Mouse (Mus musculus) adrenal gland, adult (tissue): ENCODE measurements around the gene Snx9.

Experiments used
- DNase-seq, 2 experiments: peaks; one replicate each; pipeline ENCODE4 v3.0.0; 2022 to 2023; ENCODE audit warnings: low spot score in 1 of 2; ENCODE audit not compliant: inconsistent age in 2 of 2

Gene Snx9

DNA sequence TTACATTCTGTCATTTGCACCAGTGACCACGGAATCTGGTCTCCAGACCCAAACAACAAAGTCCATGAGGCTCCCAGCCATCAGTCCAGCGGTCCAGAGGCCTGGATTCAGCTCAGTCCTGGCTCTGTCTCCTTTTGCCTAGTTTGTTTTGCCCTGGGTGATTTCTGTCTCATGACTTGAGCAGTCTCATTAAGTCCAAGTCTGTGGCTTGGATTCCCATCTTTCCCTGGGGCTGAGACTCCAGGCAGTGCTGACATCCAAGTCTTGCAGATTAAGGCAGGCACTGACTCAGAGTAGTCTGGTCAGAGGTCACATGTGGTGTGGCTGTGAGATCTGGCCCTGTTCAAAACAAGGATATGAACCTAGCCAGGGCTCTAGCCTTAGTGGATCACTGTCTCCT, 35.2 kb upstream of the Snx9 start:
- DNase-seq = peak; percentile 46 to 60

DNA sequence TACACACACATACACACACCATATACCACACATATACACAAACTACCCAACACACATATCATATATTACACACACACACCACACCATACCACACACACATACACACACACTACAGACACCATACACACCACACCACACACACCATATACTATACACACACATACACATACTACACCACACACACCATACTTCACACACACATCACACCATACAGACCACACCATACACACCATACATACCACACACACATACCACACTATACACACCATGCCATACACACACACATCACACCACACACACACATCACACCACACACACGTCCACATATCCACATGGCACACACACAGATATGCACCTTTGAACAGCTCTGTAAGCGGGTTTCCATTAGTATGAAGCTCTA, 34.3 kb upstream of the Snx9 start:
- DNase-seq = no peak

DNA sequence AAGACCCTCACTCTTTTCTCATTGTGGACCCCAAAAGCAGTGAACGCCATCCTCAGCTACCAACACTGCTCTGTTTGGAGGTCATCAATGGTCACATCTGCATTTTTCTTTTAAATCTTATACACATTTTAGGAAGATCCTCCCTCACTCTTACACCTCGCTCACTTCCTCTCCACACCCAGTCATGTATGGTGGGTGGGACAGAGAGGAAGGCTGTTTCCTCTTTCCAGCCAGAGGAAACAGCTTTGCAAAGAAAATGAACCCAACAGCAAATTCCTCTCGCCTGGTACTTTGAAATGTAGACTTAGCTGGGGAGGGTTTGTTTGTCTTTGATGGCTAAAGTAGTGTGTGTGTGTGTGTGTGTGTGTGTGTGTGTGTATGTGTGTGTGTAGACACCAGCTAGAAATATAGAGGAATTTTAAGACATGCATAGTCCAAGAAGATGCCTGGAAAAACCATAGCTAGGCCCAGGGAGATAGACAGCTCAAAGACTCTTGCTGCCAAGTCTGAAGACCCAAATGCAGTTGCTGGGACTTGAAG, 33.2 kb upstream of the Snx9 start:
- DNase-seq = no peak

DNA sequence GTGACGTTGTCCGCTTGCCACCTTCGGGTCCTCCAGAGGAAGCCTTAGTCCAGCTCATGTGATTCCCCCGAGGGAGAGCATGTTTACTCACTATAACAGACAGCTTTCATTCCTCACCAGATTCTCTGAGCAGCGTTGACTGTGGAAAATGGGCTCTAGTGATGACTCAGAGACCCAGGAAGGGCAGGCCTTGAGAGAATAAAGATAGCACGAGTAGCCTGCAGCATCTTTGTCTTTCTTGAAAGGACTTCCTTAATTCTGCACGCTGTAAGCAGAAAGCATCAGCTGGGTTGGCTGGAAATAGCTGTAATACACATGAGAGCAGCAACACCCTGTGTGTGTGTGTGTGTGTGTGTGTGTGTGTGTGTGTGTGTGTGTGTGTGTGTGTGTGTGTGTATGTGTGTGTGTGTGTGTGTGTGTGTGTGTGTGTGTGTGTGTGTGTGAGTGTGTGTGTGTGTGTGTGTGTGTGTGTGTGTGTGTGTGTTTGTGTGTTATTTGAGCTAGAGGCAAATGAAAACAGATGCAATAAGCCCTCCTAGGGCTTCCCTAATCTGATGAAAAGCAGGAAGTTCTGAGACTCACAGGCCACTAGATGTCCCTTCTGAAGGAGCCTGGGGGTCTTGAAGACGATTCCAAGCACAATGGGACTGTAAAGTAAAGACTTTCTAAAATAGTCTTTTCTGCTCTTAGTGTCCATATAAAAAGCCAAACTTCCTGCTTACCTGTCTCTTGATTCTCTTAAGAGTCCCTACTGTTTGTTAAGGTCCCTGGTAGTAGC, 27.1 kb upstream of the Snx9 start:
- DNase-seq = peak; percentile 63 to 85

DNA sequence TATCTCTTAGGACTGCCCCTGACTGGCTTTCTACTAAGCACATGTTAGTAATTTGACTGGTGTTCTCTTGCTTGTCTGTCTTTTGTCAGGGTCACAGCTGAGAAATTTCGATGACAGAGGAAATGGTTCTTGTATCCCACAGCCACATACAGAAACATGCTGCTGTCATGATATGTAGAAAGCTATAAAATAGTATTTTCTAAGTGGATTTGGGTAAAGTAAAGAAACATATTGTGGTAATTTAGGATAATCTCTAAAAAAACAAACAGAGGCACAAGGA, 26.5 kb upstream of the Snx9 start:
- no peak for DNase-seq

DNA sequence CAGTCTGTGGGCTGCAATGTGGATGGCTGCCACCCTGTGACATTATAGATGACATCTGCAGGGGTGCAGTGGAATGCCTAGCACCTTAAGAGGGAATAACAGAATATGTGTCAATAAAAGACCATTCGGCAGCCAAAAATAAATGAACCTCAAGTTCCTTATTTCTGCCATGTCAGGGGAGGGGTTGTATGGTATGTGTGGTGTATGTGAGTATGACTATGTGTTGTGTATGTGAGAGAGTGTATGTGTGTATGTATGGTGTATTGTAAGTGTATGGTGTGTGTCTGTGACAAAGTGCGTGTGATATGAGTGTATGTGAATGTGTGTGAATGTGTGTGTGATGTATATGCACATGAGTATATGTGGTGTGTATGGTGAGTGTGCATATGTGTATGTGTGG, 23.3 kb upstream of the Snx9 start:
- no peak for DNase-seq

DNA sequence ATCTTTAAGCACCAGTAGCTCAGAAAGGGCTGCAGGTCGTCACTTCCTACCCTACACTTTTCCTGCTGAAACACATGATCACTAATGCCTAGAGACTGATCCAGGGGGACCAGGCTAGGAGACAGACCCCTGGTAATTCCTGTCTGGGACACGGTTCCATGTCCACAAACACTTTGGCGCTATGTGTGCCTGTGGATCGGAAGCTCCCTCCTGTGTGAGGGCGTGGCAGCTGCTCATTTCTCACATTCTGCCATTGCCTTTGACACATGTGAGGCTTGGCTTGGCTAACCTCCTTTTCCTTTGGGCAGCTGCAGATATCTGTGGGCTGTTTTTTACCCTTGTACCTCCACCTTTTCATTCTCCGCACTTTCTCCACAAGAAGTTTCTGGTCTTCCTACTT, 22.0 kb upstream of the Snx9 start:
- DNase-seq = no peak

DNA sequence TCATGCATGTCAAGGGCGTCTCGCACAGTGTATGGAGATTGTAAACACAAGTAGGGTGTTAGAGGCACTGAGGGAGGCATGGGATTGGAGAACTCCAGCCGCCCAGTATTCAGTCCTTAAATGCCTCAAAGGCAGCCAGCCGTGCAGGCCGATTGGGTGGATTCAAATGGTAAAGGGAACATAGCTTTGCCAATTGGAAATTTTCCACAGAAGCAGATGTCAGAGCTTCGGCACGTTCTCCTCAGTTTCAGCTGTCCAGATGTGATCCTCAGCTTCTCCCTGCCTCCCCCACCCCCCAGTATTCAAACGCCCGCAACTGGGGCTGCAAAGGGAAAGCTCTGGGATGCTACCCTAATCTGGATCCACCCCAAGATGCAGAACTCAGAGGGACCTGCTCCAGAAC, 21.3 kb upstream of the Snx9 start:
- DNase-seq = no peak

DNA sequence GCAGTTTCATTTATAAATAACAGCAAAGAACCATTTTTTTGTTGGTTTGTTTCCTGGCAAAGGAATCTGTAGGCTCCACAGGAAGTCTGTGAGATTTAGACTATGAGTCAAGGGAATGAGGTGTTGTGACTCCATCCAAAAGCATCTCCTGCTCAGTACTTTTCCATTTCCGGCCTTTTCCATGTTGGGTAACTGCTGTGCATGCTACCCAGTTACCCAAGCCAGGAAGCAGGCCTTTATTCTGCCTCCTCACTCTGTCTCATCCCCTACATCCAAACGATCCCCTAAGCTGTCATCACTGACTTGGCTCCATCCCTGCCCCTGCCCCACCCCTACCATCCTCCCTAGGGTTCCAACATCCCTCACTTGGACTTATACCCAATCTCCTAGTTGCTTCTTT, 18.6 kb upstream of the Snx9 start:
- peak in 1 of 2 experiments; percentile 69 for DNase-seq

DNA sequence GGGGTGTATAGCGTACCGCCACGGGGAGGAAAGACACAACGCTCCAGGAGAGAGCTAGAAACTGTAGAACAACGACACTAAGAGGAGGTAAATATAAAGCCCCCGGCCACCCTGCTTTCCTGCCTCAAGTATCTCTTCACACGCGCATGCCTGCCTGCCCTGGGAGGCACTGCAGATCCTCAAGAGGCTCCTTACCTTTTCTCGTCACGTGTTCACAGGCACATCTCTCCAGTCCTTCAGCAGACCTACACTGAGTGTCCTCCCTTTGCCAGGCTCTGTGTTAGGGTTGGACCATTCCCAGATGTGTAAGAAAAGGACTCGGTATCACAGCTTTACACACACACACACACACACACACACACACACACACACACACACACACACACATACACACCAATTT, 18.1 kb upstream of the Snx9 start:
- no peak for DNase-seq

DNA sequence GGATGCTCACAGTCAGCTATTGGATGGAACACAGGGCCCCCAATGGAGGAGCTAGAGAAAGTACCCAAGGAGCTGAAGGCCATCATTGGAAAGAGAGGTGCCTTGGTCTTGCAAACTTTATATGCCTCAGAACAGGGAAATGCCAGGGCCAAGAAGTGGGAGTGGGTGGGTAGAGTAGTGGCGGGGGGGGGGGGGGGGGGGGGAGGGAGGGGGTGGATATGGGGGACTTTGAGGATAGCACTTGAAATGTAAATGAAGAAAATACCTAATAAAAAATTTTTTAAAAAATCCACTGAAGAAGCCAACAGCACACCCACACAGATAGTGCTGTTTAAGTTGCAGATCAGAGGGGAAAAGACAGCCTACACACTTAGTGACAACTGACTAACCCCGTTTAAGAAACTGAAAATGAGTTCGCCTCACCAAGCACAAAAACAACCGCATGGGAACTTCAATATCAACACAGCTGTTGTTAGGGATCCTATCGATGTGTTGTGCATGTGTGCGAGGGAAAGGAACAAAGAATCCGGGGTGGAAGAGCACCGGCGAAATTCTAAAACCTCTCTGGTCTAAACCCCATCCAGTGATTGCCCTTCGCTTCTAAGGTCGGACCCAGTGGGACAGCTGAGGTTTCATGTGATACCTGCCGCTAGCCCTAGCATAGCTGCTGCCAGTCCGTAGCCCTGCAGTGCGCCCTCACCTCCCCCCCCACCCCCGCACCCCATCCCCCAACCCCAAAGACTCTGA, 13.1 kb upstream of the Snx9 start:
- DNase-seq = no peak

DNA sequence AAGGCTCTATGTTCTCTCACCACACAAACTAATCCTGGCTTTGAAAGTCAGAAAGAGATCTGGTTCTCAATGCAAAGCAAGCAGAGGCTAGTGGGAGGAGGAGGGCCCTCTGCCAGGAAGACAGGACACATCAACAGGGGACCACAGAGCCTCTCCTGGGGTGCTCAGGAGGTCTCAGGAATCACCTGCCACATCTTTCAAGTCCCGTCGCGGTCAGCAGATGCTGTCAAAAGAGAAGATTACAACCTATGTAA, 12.6 kb upstream of the Snx9 start:
- DNase-seq = no peak

DNA sequence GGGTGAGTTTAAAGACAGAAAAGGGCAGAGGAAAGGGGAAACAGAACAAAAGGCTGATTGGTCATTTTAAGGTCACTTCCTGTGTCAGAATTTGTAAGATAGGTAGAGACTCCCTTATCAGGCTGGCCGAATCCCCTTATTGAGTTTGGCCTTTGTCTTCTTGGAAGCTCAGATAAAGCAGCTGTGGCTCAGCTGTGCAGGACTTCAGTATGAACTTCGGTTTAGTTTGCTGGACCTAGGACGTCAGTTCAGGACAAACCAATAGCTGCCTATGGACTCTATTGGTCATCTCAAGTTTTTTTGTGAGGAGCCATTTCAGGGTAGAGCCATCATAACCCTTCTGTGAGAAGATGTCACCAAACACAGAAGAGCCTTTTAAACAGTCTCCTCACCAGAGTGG, 12.2 kb upstream of the Snx9 start:
- DNase-seq = no peak

DNA sequence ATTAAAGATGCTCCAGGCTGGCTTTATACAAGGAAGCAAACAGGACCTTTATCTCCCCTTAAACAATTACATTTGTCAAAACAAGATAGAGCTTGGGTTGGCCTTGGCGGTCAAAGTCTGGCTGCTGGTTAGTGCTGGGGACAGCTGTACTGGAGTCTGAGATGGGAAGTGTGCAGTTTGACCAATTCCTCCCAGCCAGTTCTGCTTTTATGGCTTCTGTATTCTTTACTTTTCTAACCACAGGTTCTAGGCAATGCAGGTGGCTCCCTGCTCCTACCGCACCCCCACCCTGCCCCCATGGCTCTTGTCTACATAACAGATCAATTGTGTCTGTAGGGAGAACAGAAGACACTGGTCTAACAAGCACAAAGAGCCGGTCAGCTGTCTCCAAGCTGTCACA, 11.2 kb upstream of the Snx9 start:
- DNase-seq = no peak

DNA sequence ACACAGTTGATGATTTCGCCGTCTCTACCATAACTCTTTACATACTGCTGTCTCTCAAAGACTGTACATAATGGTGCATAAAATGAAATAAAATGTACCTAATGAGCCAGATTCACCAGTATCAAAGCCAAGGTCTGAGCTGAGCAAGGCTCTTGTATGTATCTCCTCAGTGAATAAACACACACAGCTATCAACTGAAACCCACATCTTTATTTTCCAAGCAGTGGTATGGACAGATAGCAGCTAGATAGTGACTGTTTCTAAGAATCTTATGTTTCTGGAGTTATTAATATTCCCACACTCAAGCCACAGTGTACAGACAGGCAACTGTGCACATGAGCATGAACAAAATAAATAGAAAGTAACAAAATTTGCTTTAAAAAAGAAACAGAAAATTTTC, 10.7 kb upstream of the Snx9 start:
- no peak for DNase-seq

DNA sequence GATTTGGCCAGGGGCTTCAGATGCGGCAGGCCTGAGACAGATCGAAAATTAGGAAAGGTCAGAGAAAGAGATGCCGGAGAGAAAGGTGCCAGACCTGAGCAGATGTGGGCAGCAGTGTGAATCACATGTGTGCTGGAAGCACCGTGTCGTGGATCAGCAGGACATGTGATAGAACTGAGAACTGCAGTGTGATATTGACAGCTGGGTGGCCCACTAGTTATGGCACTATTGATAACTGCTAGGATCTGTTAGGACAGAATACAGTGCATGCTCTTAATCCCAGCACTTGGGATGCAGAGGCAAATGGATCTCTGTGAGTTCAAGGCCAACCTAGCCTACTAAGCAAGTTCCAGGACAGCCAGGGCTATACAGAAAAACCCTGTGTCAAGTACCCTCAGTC, 10.3 kb upstream of the Snx9 start:
- no peak for DNase-seq

DNA sequence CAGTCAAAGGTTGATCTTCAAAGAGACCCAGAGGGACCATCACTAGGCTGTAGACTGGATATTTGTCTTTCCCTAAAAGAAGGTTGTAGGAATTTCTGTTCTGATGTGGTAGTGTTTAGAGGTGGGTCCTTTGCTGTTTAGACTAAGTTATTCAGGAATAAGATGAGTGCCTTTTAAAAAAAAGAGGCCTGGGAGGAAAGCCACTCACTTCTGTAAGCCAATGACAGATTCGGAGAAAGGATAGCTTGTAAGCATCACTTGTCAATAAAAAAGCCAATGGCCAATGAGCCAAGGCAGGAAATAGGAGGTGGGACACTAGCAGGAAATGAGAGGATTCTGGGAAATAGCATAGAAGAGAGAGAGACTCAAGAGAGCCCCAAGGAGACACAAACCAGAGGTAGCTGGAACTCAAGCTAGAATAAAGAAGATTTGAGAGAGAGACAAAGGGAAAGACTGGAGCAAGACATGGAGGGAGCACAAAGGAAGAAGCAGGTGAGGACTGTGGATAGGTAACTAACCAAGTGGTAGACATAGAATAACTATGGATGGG, 9.8 kb upstream of the Snx9 start:
- no peak for DNase-seq

DNA sequence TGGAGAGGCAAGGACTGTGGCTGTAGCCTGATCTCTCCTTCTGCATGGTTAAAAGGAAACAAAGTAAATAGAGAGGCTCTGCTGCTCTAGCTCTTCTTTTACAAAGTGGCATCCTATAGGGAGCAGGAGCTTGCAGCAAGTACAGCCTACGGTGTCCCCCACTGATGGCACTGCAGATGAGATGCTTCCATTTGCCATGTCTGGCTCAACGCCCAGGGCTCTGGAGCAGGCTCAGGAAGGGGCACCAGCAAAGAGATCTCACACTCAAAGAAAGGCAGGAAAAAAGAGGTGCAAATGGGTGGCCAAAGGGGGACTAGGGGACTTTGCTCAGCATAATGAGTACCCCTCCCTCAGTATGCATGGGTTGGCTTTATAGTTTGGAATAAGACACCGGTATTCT, 7.0 kb upstream of the Snx9 start:
- no peak for DNase-seq

DNA sequence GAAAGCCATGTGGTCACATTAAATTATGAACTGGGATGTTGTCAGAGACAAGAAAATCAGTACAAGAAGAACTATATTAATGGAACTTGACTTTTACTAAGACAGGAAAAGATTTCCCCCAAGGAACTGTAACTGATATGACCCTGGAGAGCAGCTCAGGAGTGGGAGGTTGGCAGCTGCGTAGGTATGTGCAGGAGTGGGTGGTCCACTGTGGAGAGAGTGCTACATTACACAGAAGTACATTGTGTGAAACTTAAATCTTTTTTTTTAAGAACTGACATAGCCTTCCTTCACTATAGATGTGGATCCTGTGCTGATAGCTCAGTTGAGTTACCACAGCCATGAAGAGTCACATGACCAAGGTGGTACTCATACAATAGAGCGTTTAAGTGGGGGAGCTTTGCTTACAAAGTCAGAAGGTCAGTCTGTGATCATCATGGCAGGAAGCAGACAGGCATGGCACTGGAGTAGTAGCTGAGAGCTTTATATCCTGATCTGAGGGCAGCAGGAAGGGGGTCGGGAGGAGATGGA, 6.3 kb upstream of the Snx9 start:
- DNase-seq = no peak

DNA sequence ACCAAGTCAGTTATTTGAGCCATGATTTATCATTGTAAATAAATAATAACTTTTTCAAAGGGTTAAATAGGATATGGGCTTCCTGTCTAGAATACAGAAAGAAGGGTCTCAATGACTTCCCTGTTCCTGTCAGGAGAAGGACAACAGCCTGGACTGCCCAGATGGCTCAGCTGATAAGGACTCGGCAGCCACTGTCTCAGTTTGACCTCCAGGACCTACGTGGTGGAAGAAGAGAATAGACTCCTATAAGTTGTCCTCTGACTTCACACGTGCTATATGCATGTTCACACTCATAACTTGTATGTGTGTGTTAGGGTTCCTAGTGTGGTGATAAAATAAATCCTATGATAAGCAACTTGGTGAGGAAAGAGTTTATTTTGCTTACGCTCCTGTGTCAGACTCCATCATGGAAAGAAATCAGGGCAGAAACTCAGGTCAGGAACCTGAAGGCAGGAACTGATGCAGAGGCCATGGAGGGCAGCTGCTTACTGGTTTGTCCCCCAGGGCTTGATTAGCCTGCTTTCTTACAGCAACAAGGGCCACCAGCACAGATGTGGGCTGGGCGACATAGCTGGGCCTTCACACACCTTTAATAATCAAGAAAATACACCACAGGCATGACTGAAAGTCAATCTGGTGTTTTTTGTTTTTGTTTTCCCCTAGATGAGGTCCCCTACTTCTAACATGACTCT, 1.4 kb upstream of the Snx9 start:
- DNase-seq = peak in 1 of 2 experiments; percentile 67

DNA sequence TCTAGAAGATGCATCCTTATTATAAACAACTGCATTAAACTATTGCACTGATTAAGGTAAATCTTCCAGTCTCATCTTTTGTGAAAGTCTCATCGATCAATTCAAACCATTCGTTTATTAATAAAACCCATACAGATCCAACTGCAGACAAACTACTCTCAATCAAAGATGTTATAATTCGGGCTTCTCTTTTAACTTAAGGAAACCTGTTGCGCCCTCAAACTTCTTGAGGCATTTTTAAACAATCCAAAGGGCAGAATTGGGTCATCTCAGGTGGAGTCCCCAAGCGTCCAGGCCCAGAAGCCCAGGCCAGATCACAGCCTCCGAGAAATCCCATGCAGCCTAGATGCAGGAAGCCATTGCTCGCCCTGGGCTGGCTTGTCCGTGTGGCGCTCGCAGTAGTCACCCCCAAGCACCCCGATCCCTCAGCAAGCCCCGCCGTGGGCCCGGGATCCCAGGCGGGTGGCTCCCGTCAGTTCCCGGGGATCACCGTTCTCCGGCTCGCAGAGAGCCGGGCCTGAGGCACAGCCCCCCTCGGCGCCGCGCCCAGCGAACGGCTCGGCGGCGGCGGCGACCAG, 490 bp upstream of the Snx9 start:
- DNase-seq = peak in 1 of 2 experiments; percentile 91

DNA sequence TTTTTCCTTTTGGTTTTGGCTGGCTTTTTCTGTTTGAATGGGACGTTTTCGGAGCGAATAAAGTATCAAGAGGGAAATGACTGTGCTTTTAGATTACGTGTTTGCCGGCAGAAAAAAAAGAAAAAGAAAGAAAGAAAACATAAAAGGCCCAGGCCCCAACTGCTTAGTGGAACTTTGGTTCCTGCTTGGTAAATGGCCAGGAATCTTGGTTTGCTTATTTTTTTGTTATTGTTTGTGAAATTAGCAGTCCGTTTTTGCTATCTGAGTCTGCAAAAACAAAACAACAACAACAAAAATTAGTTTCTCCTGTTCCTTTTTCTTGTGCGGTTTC, 779 bp downstream of the Snx9 start:
- DNase-seq = no peak
